Mouse (Mus musculus): ENCODE data around the gene Caskin2.
A peak's percentile ranks its signal among the peaks of the same experiment; 100 is the strongest.

Gene Caskin2

DNA sequence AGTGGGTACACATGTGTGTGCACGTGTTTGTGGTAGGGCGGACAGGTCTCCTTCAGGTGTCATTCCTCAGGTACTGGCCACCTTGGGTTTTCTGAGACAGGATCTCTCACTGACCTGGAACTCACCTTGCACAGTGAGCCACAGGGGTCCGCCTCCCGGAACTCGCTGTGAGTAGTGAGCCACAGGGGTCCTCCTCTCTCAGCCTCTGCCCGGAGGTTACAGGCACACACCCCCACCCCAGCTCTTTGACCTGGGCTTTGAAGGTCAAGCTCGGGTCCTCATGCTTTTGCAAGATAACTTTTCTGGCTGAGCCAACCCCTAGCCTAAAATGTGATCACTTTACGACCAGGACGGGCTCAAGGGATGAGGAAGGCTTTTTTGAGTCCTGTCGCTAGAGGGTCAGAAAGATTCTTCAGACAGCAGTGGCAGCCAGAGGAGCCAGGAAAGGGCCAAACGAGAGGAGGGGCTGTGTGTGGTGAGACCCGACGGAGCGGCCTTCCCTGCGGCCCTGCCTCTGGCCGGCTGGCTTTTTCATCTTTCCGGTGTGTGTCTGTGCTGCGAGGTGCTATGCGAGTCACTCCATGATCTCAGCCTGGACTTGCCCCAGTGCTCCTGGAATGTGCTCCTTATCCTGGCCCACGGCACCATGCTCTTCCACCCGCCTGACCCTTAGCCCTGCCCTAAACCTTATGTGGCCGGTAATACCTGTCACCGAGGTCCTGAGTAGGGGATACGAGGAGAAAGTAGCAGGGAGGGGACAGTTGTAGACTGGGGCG is 17.3 kb upstream of the Caskin2 start:
- DNase-seq (ENCODE audit: low spot score) = no peak

DNA sequence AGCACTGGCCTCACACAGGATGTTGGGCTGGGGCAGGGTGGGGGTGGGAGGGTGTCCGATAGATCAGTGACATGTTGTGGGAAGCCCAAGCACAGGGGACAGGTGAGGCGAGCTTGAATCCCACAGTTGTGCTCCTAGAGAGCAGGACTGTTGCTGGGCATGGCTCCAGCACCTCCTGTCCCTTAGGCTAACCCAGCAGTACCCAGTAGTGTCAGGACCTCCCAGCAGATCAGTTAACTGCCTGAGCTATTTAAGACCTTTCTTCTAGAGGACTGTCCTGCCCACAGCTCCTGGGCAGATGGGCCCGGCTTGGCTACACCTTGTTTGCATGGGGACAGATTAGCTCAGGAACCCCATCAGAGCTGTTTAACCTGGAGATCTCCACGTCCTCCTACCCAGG is 15.6 kb upstream of the Caskin2 start:
- no peak for DNase-seq (ENCODE audit: low spot score)

DNA sequence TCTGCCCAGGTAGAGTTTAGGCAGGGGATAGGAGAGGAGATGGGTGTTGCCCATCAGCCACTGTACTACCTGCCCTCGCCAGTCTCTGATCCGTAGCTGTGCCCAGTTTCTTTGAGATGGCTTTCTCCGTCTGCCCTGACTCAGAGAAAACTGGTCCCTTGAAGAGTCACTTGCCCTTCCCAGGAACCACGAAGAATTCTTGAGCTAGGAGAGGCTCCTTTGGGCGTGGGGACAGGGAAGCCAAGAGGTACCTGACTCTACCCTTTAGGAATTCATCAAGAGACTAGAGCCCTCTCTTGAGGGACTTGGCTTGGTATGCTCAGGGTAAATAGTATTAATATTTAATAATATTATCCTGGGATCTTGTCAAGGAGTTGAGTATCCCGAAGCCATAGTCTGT is 14.2 kb upstream of the Caskin2 start:
- no peak for DNase-seq (ENCODE audit: low spot score)

DNA sequence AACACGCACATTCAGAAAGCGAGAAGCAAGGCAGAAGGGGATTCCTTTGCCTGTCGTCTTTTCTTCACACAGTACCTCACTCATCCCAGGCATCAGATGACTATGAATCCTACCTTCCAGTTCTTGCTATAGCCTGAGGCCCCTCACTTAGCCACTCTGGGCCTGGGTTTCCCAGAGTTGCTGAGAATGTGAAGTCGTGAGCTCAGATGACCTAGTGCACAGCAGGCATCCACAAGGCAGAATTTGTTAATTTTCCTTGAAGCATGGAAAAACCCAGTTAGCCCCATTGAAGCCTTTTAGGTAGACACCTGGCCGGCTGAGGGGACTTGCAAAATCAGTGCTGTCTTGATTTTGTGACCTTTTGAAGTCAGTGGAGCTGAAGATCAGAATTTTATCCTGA is 13.0 kb upstream of the Caskin2 start:
- no peak for DNase-seq (ENCODE audit: low spot score)

DNA sequence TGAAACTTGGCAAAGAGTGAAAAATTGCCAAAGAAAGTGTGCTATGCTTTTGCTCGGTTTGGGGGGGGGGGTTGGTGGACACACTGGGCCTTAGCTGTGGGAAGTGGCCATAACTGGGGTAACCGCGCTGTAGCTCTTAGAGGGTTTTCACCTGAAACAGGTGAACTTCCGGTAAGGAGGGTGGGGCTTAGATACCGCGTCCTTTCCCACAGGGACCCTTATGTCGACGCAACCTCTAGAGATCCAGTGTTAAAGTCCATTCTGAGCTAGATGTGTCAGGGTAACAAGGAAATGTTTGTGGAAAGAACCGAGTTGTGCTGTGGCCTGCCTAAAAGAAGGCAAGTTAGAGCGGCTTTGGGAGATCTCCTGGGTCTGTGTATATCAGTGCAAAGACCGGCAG is 11.4 kb upstream of the Caskin2 start:
- no peak for DNase-seq (ENCODE audit: low spot score)

DNA sequence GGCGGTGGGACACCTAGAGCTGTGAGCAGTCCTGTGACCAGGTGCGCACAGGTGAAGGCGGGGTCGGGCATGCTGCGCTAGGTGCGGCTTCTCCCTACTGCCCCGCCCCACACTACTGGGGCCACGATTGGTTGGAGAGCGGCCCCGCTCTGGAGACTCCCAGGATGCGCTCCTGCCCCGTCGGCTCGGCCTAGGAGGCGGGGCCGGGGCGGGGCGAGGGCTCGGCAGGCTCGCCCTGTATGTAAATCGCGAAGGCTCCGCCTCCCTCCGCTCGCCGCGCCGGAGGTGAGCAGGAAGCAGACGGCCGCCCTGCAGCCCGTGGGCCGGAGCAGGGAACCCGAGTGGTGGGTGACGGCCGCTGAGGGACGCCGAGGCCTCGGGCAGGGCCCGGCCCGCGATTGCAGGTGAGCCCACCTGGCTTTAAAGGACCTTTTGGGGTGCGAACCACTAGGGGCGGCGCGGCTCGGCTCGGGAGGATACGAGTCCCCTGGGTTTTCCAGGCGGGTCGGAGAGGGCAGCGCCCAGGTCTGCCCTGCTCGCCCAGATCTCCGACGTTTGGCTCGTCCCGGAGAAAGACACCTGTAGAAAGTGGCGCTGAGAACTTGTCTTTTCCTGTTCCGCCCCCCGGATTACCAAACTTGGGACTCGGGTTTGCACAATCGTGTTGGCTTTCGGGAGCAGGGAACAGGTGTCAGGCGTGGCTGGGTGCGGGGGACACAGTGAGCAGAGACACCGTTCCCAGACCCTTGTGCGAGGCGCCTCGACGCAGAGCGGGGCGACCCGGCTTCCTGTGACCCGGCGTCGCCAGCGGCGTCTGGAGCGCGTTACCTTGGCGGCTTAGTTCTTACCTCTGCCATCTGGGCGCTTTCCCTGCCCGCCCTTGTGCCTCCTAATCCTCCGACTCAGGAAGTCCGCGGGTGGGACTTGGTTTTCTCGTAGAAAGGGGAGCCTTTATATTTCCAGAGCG is 10.6 kb upstream of the Caskin2 start, which contains the start of gene Llgl2:
TSS of gene Llgl2 (plus strand) at position 276 of the 967 bp plus-strand sequence.
- peak; percentile 66 for DNase-seq (ENCODE audit: low spot score)

DNA sequence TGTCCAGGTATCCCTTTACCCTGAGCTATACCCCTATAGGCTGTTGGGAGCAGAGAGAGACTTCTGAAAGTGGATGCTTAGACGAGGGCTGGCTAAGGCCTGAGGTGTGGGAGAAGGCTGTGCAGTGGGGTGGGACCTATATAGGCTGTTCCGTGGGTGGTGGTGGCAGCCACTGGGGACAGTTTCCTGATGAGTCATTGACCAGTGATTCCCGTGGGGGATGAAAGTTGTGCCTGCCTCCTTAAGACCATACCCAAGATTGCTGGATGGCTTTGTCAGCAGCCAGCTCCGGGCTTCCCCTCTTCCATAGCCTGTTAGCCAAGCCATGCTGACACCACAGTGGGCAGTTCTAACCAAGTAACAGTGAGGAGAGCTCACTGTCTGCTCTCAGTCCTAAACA is 7.6 kb upstream of the Caskin2 start:
- no peak for DNase-seq (ENCODE audit: low spot score)

DNA sequence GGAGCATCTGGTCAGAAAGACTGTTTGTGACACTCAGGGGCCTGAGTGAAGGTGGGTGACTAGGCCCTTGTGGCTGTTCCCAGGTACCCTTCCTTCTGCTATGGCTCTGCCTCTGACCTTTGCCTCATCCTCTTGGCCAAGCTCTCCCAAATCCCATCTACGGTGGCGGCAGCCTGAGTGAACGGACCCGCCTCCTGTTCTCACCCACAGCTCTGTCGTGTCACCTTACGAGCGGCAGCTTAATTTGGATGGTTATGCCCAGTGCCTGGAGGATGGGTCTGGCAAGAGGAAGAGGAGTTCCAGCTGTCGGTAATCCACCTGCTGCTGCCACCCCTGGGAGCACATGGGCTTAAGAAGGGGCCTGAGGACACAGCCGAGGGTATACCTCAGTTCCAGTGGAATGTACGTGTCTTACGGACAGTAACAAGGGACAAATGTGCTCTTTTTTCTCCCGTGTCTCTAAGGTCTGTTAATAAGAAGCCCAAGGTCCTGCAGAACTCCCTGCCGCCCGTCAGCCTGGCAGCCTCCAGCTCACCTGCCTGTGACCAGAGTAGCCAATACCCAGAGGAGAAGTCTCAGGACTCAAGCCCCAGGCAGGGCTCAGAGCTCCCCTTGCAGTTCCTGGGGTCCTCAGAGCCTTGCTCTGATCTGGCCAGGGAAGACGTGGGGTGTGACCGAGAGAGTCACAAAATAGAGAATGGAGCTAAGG is 6.6 kb upstream of the Caskin2 start:
- no peak for DNase-seq (ENCODE audit: low spot score)

DNA sequence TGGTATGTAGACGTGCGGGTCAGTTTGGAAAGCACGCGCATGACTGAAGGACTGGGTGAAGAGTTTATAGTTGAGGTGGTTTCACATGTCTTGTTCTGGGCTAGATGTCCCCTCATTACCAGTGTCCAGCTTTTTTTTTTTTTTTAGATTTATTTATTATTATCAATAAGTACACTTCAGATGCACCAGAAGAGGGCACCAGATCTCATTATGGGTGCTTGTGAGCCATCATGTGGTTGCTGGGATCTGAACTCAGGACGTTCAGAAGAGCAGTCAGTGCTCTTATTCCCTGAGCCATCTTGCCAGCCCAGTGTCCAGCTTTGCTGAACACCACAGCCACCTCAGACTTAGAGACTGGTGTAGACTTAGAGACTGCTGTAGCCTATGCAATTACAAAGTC is 3.9 kb upstream of the Caskin2 start:
- no peak for DNase-seq (ENCODE audit: low spot score)

DNA sequence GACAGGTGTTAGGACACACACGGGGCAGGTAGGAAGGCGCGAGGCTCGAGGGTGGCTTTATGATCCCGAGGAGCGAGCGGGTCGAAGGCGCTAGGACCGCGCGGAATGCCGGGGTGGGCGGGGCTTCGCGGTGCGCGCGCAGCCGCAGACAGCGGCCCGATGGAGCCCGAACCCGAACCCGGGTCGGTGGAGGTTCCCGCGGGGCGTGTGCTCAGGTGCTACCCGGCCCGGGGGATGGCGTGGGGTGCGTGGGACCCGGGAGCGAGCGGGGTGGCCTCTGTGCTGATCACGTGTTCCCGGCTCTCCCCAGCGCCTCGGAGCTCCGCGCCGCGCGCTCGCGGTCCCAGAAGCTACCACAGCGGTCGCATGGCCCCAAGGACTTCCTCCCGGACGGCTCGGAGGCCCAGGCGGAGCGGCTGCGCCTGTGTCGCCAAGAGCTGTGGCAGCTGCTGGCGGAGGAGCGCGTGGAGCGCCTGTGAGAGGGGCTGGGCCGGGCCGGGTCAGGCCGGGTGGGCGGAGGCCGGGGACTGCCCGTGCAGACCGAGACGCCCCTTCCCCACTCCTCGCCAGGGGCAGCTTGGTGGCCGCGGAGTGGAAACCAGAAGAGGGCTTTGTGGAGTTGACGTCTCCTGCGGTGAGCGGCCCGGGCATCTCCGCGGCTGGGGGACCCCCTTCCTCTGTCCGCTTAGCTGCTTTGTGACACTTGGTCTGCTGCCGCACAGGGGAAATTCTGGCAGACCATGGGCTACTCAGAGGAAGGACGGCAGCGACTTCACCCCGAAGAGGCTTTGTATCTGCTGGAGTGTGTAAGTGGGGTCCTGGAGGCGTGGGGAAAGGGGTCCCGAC is 1.4 kb upstream of the Caskin2 start, which contains the start of gene Tsen54:
TSS of gene Tsen54 (plus strand) at position 120 of the 846 bp plus-strand sequence.
- DNase-seq (ENCODE audit: low spot score) = peak; percentile 73

DNA sequence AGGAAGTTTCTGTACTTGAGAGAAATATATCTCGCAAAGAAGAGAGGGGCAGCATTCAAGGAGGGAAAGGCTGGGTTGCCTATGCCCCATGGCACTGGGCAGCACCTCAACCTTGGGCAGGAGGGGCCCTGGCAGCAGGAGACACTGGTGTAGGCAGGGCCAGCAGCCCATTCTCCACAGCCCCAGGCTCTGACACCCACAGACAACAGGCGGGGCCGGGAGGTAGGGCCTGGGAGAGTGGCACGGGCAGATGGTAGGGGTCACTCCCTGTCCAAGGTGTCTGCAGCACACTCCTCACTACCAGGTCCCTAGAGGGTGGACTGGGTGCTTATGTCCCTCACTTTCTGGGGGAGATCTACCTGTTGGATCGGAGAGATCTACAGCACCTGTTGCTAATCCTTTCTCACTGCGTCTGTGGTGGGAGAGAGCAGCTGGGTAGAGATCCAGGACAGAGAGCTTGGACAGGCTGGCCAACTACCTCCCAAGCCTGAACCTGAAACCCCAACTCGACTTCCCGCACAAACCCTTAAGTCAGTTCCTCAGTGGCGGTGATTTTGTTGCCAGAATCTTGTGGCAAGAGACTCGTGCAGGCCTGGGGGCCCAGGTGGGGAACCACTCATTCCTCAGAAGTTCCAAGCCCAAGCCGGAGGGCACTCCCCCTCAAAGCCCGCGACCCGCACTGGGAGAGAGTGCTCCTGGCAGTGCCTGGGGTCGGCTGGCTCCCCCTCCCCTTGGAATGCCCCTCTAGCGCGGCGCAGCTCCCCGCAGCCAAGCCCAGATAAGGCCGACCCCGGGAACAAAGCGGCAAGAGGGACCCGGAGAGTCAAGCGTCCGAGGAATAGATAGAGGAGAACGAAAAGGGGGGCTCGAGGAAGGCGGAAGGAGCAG is 662 bp downstream of the Caskin2 start:
- no peak for DNase-seq (ENCODE audit: low spot score)

DNA sequence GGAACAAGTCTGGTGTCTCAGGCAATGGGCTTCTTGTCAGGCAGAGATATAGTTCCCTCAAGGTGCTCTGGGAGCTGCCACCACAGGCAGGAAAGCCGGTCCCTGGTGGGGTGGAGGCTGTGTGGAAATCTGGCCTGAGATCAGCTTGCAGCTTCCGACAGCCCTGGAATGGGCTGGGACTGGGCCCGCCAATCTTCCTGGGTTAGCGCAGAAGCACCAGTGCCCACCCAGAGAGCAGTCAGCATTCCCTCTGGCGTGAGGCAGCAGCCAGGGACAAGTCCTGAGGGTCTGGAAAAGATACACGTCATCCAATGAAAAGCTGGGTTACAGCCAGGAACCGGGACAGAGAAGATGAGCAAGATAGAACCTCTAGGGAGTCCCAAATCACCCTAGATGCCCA is 1.3 kb downstream of the Caskin2 start:
- DNase-seq (ENCODE audit: low spot score) = no peak

DNA sequence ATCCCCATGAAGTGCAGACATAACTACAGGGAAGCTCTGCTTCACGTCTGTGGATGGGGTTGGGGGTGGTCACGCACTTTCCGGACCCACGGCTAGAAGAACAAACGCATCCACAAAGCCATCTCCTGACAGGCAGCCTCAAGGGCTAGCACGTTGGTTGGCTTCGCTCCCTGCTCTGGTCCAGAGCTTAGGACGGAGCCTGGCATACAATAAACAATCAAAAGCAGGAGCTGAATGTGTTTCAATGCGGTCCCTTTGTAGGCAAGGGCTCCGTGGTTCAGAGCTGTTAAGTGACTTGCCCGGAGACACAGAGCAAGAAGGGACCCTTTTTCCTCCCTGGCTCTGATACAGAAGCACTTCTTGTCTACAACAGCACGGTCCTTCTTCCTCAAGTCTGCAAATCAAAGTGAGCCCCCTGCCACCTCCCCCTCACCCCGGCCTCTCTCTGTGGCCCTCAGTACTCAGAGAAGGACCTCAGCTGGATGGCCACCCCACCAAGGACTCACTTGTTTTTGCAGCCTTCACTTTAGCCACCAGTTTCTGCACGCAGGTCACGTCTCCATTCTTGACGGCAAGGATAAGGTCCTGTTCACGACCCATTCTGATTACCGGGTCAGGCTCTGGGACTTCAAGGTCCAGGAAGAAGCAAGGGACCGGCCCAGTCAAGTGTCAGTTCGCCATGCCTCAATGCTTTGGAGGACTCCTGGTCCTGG is 1.9 kb downstream of the Caskin2 start:
- DNase-seq (ENCODE audit: low spot score) = no peak

DNA sequence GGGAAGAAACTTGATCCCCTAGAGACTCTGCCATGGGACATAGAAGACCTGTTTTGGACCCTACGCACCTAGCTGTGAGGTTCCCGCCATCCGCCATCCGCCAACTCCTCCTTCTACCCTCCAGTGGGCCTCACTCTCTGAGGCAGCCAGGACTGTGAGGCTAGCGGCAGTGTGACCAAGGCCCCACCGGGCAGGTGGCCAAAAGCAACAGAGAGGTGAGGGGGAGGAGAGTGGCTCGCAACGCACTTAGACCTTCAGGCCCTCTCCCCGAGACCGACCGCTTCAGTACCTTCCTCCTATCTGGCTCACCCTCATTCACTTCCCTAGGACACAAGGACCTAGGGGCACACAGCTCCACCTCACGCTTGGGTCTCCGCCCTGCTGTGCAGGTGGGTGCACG is 3.1 kb downstream of the Caskin2 start:
- DNase-seq (ENCODE audit: low spot score) = no peak

DNA sequence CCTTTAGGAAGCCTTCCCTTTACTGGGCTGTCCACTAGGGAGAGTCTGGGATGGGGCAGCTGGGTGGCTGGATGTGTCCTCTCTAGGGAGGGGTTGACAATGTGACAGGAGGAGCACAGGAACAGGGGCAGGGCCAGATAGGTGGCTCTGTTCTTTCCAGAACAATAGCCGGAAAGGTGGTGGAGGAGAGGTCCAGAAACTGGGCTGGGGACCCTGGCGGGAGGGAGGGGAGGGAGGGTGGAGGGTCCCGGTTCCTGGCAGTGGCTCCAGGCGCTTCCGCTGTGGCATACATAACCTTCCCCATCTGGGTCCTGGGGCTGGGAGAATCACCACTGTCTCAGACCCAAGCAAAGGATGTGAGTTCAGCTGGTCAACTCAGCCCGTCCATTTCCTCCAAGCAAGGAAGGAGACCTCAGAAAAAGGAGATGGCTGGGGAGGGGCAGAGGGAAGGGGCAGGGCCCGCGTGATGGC is 4.1 kb downstream of the Caskin2 start:
- DNase-seq (ENCODE audit: low spot score) = no peak

DNA sequence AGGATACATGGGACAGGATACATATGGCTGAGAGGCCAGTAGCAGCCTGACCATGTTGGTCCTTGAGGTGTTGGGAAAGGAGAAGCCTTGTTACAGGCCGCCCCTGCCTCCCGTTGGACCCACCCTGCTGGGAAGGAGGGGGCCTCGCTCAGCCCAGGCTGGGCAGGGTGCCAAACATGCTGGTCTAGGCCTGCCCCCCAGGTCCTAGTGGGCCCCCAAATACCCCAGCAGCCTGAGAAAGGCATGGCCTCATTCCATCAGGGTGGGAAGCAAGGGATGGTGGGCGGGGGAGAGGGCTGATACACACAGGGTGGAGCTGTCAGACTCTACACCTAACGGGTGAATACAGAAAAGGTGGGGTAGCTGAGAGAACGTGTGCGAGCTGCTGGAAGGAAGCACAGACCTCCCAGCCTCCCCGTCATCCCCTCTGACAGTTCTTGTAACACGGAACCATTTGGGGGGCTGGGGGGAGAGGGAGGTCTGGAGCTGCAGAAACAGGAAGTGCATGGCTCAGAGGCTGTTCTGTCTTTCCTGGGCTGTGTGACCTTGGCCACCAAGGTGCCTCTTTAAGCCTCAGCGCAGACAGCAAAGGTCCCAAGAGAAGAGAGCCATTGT is 4.6 kb downstream of the Caskin2 start:
- no peak for DNase-seq (ENCODE audit: low spot score)

DNA sequence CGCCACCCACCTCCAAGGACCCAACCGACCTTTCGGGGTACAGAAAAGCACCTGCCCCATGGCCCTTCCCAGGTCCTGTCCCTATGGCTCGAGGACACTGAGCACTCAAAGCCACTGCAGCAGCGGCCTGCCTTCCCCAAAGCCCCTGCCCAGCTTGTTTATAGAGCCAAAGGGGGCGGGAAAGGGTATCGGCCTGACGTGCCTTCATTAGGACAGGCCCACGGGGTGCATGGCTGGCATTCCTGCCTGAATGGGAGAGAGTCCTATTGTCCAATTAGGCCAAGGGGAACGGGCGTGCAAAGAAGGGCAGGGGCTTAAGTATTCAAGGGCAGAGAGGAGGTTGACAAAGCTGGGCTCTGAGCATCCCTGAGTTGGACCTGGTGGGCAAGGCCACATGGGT is 5.5 kb downstream of the Caskin2 start:
- no peak for DNase-seq (ENCODE audit: low spot score)

DNA sequence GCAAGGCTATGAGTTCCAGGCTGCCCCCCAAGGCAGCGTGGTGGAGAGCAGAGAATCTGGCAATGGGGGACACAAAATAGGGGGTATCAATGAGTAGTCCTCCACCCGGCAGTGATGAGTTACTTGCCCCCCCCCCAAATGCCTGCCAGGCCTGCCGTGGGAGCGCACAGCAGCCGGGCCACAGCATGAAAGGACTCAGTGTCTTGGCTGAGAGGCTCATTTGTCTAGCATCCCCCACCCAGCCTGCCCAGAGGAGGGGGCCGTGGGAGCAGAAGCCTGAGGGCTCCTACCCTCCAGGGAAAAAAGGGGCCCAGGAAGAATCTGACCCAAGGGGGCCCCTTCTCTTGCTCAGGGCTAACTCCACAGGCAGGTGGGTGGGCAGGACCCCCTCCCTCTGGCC is 6.1 kb downstream of the Caskin2 start:
- DNase-seq (ENCODE audit: low spot score) = no peak

DNA sequence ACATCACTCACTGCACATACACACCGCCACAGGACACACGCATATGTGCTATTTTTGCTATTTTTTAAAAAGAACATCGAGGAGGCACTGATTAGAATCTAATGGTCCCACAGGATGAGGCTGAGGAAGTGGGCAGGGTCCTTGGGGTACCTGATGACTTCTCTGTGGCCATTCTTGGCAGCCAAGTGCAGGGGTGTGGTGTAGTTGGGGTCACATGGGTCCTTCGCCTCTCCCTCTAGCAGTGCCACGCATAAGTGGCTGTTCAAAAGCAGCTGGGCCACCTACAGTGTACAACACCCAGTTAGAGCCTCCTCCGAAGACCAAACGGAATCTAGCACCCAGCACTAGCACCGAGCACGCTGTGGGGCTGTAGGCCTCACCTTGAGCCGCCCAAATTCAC is 7.3 kb downstream of the Caskin2 start:
- no peak for DNase-seq (ENCODE audit: low spot score)

Data from layer of hippocampus, adult 11-12 months (tissue).